Mouse (Mus musculus) heart, embryonic 13.5 days (tissue): ENCODE measurements around the gene Itgb3bp. TPM values are rescaled to one million over a fixed set of nuclear protein-coding genes. Genes with fewer than 3 reads are reported as not detected.

ENCODE experiments used
- ATAC-seq: fragments of 200-750 bp; cut with Nextera tagmentation; 2 replicates; pipeline ENCODE4 v1.8.0; 2017; ENCODE audit warnings: moderate TSS enrichment; ENCODE audit not compliant: insufficient number of reproducible peaks, low FRiP score, low TSS enrichment; ENCODE audit errors: extremely low read depth
- H3K27ac ChIP-seq: fragments of 300-500 bp; sonication (generic); replicated peaks from 2 replicates; pipeline ENCODE4 v1.5.1; 2015; ENCODE audit warnings: moderate library complexity, mild to moderate bottlenecking, inconsistent platforms
- H3K27me3 ChIP-seq: fragments of 300-500 bp; sonication (generic); replicated peaks from 2 replicates; pipeline ENCODE4 v1.6.1; 2015; ENCODE audit warnings: mild to moderate bottlenecking, inconsistent platforms
- H3K36me3 ChIP-seq: fragments of 300-500 bp; sonication (generic); 2 replicates; pipeline ENCODE4 v1.6.1; 2015; ENCODE audit warnings: mild to moderate bottlenecking, inconsistent platforms
- H3K4me1 ChIP-seq: fragments of 300-500 bp; sonication (generic); 2 replicates; pipeline ENCODE4 v1.6.1; 2015; ENCODE audit warnings: inconsistent platforms
- H3K4me2 ChIP-seq: fragments of 300-500 bp; sonication (generic); 2 replicates; pipeline ENCODE4 v1.6.1; 2015; ENCODE audit warnings: inconsistent platforms, mild to moderate bottlenecking, moderate library complexity
- H3K4me3 ChIP-seq: fragments of 300-500 bp; sonication (generic); 2 replicates; pipeline ENCODE4 v1.5.1; 2015; ENCODE audit warnings: moderate library complexity, mild to moderate bottlenecking, inconsistent platforms
- H3K9ac ChIP-seq: fragments of 300-500 bp; sonication (generic); 2 replicates; pipeline ENCODE4 v1.6.1; 2015; ENCODE audit warnings: inconsistent platforms, mild to moderate bottlenecking, moderate library complexity
- H3K9me3 ChIP-seq: fragments of 300-500 bp; sonication (generic); 2 replicates; pipeline ENCODE4 v1.6.1; 2016; ENCODE audit warnings: inconsistent platforms
- WGBS: fragments of 180-500 bp; shearing (Covaris S2); methylation state at CpG from one replicate; pipeline ENCODE4 v1.1.7; 2015; ENCODE audit warnings: mixed read lengths; 5-methylcytosine and 5-hydroxymethylcytosine counted together
- polyA plus RNA-seq: library from polyadenylated mRNA; unstranded; fragments of >200 nt; fragmentation: Nextera tagmentation; extraction: Ambion mirVana; gene quantifications from 2 replicates; pipeline ENCODE4 v1.2.1, GENCODE M21; 2015

The Itgb3bp gene
- polyA plus RNA-seq, 1 experiment from 2014 or later, result 33.2 TPM

- Histone ChIP-seq H3K9ac (peak overlapping the region; percentile 89; the same call in 1 of the 2 replicates), H3K27ac (no peak overlapping the region), H3K4me3 (peak overlapping the region; percentile 67), H3K9me3 (no peaks in the 10 kb centered on the region), H3K4me2 (peak overlapping the region; percentile 85), H3K36me3 (0 out of 2 replicates have a peak, but pooled peaks cover 3% of the 10 kb centered on the region), H3K4me1 (peaks cover 11% of the 10 kb centered on the region), H3K27me3 (no peaks in the 10 kb centered on the region)
- WGBS, result 58% methylated on average over 4 of the region's 4 CpGs
- ATAC-seq, result no peak
Measured at GRCm38 (mm10) chr4:99828337-99828736, 101.3 kb downstream of the Itgb3bp start.

DNA sequence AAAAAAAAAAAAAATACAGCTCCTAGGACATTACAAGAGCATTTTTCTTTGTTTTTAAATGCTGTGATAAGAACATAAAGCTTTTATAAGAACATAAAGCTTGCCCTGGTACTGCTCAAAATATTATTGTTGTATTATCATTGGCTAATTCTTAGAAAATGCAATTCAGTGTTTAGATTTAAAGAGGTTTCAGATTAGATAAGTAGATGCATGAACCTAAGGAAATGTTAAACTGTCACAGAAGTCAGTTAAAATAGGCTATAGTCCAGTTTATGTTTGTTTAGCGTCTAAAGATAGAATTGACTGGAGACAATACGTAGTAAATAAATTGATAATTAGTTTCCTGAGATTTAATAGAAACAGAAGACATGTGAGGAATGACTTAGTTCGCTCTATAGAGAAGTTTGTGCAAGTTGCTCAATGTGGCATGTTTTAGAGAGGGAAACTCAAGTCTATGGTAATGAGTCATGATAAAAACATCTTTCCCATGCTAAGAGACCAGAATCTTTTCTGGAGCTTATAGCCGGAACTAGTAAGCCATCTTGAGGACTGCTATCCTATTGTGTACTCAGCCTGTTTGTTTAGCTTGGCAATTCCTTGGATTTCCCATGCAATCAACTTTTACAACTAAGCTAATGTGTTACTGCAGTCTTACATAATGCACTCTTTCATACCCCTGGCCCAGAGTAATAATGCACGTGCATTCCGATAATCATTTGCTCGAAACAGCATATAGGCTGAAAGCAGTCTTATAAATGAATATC lies 112.7 kb downstream of the Itgb3bp start:
- Histone ChIP-seq H3K4me2 (no peak overlapping the region), H3K9ac (no peak overlapping the region), H3K36me3 (no peaks in the 10 kb centered on the region), H3K9me3 (no peaks in the 10 kb centered on the region), H3K4me1 (no peaks in the 10 kb centered on the region), H3K4me3 (no peak overlapping the region), H3K27ac (no peak overlapping the region), H3K27me3 (no peaks in the 10 kb centered on the region)
- 81% methylated on average over 7 of the region's 7 CpGs for WGBS
- ATAC-seq, result no peak

DNA sequence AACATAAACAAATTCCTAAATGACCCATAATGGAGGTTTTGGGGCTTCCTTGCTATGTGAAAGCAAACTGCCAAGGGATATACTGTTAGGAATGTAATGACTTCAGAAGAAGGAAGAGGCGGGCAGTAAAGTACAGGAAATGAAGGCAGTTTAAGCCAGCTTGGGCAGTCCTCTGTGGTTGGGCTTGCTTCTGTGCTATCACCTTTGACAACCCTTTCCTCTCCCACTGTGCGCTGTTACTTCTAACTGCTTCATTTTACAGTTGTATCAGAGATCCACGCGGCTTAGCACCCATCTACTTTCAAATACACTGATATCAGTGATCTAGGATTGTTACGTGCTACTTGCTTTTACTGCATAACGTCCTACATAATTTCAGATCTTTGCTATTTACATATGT lies 137.2 kb downstream of the Itgb3bp start:
- Histone ChIP-seq H3K4me3 (no peak overlapping the region), H3K9me3 (no peaks in the 10 kb centered on the region), H3K27ac (no peak overlapping the region), H3K4me2 (no peak overlapping the region), H3K27me3 (no peaks in the 10 kb centered on the region), H3K36me3 (peaks cover 25% of the 10 kb centered on the region), H3K4me1 (no peaks in the 10 kb centered on the region), H3K9ac (no peak overlapping the region)
- 81% methylated on average over 6 of the region's 6 CpGs for WGBS
- ATAC-seq, result no peak

DNA sequence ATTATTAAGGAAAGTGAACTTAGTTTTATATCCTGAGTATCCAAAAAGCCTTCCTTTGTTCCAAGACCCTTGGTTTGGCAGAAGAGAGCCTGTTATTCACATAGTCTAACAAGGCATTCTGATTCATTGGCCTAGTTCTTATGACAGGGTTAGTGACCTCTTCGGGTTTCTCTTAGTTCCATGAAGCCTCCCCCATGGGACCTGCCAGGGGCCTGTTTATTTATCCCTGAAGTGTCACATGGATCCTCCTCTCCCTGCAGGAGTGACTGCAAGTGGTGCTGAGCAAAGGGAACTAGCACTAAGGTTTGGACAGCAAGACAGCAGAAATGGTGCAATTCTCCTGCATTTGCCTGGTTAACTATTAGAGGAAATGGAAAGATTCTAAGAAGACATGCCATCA lies 156.6 kb downstream of the Itgb3bp start:
- Histone ChIP-seq H3K4me3 (no peak overlapping the region), H3K36me3 (no peaks in the 10 kb centered on the region), H3K4me1 (no peaks in the 10 kb centered on the region), H3K27ac (no peak overlapping the region), H3K9ac (no peak overlapping the region), H3K27me3 (no peaks in the 10 kb centered on the region), H3K9me3 (no peaks in the 10 kb centered on the region), H3K4me2 (no peak overlapping the region)
- 48% methylated on average over 1 of the region's 1 CpGs for WGBS
- ATAC-seq, result no peak

DNA sequence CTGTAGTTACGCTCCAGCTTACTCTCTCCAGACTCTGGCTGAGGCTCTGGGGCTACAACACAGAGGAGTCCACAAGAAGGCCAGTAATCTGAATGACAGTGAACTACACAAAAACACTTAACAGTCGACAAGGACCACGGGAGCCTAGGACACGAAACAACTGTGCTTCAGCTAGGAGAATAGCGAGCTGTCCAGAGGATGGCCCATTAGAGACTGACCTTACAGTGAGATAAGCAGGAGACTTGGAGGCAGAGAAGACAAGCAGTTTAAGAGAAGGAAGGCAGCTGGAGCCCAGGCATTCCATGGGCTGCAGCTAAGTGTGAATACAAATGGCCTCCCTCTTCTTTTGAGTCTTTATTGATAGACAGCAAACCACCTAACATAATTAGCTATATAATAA lies 159.1 kb downstream of the Itgb3bp start:
- Histone ChIP-seq H3K4me3 (no peak overlapping the region), H3K4me1 (no peaks in the 10 kb centered on the region), H3K27ac (no peak overlapping the region), H3K9ac (no peak overlapping the region), H3K4me2 (no peak overlapping the region), H3K36me3 (no peaks in the 10 kb centered on the region), H3K27me3 (no peaks in the 10 kb centered on the region), H3K9me3 (no peaks in the 10 kb centered on the region)
- WGBS, result 66% methylated on average over 5 of the region's 5 CpGs
- no peak for ATAC-seq

GRCm38 (mm10) chr4:99766753-99767152 lies 162.9 kb downstream of the Itgb3bp start:
- no peak for ATAC-seq
- Histone ChIP-seq H3K9ac (no peak overlapping the region), H3K9me3 (no peaks in the 10 kb centered on the region), H3K4me2 (no peak overlapping the region), H3K4me3 (no peak overlapping the region), H3K27me3 (no peaks in the 10 kb centered on the region), H3K27ac (no peak overlapping the region), H3K4me1 (no peaks in the 10 kb centered on the region), H3K36me3 (no peaks in the 10 kb centered on the region)
- WGBS, result 31% methylated on average over 1 of the region's 1 CpGs

- H3K4me2 ChIP-seq, result no peak overlapping the region
- H3K4me1 ChIP-seq, result no peaks in the 10 kb centered on the region
- H3K27ac ChIP-seq, result no peak overlapping the region
- no peaks in the 10 kb centered on the region for H3K36me3 ChIP-seq
- no peak for ATAC-seq
- no peaks in the 10 kb centered on the region for H3K9me3 ChIP-seq
- WGBS, result 74% methylated on average over 5 of the region's 5 CpGs
- no peak overlapping the region for H3K9ac ChIP-seq
- no peak overlapping the region for H3K4me3 ChIP-seq
- no peaks in the 10 kb centered on the region for H3K27me3 ChIP-seq
Measured at GRCm38 (mm10) chr4:99766303-99766702, 163.3 kb downstream of the Itgb3bp start.

GRCm38 (mm10) chr4:99752426-99752825 lies 177.2 kb downstream of the Itgb3bp start:
- no peak for ATAC-seq
- Histone ChIP-seq H3K9ac (no peak overlapping the region), H3K4me1 (no peaks in the 10 kb centered on the region), H3K4me2 (no peak overlapping the region), H3K27me3 (no peaks in the 10 kb centered on the region), H3K36me3 (peaks cover 31% of the 10 kb centered on the region), H3K9me3 (no peaks in the 10 kb centered on the region), H3K27ac (no peak overlapping the region), H3K4me3 (no peak overlapping the region)
- 74% methylated on average over 5 of the region's 5 CpGs for WGBS

GRCm38 (mm10) chr4:99739836-99740235 lies 189.8 kb downstream of the Itgb3bp start:
- WGBS, result 70% methylated on average over 7 of the region's 7 CpGs
- no peak overlapping the region for H3K4me3 ChIP-seq
- H3K9ac ChIP-seq, result no peak overlapping the region
- no peak overlapping the region for H3K27ac ChIP-seq
- ATAC-seq, result no peak
- H3K9me3 ChIP-seq, result no peaks in the 10 kb centered on the region
- no peaks in the 10 kb centered on the region for H3K27me3 ChIP-seq
- peaks cover 4% of the 10 kb centered on the region; the same call in 1 of the 2 replicates for H3K36me3 ChIP-seq
- no peaks in the 10 kb centered on the region for H3K4me1 ChIP-seq
- H3K4me2 ChIP-seq, result no peak overlapping the region

GRCm38 (mm10) chr4:99725914-99726451 lies 203.6 kb downstream of the Itgb3bp start:
- no peak for ATAC-seq
- no peak overlapping the region for H3K27ac ChIP-seq
- H3K4me2 ChIP-seq, result no peak overlapping the region
- no peak overlapping the region for H3K4me3 ChIP-seq
- H3K4me1 ChIP-seq, result no peaks in the 10 kb centered on the region
- peaks cover 14% of the 10 kb centered on the region for H3K9me3 ChIP-seq
- H3K27me3 ChIP-seq, result no peaks in the 10 kb centered on the region
- 87% methylated on average over 8 of the region's 8 CpGs for WGBS
- H3K36me3 ChIP-seq, result peaks cover 56% of the 10 kb centered on the region
- H3K9ac ChIP-seq, result no peak overlapping the region

DNA sequence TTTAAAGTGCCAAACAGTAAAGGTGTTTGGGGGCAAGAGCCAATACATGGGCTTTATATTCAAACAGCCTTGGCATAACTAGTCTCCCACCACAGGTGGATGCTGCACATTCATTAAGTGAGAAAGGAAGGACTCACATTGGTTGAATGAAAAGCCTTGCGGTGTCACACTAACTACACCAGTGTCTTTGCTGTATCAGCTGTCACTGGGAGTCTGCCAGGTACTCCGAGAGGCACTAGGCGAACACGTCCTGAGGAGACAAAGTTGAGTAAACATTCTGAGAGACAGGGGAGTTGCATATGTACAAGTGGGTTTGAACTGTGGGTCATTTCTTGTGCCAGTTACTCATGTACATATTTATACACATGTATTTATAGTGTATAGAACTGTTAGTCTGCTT lies 205.3 kb downstream of the Itgb3bp start:
- 70% methylated on average over 4 of the region's 4 CpGs for WGBS
- no peaks in the 10 kb centered on the region for H3K4me1 ChIP-seq
- no peak overlapping the region for H3K4me2 ChIP-seq
- ATAC-seq, result no peak
- H3K27me3 ChIP-seq, result no peaks in the 10 kb centered on the region
- H3K27ac ChIP-seq, result no peak overlapping the region
- no peaks in the 10 kb centered on the region for H3K9me3 ChIP-seq
- no peak overlapping the region for H3K4me3 ChIP-seq
- H3K9ac ChIP-seq, result no peak overlapping the region
- H3K36me3 ChIP-seq, result peaks cover 53% of the 10 kb centered on the region

GRCm38 (mm10) chr4:99717905-99718304 lies 211.7 kb downstream of the Itgb3bp start:
- Histone ChIP-seq H3K27ac (no peak overlapping the region), H3K9me3 (no peaks in the 10 kb centered on the region), H3K36me3 (peaks cover 24% of the 10 kb centered on the region), H3K9ac (no peak overlapping the region), H3K4me1 (peaks cover 12% of the 10 kb centered on the region; the same call in 1 of the 2 replicates), H3K4me3 (no peak overlapping the region), H3K27me3 (no peaks in the 10 kb centered on the region), H3K4me2 (no peak overlapping the region)
- no peak for ATAC-seq
- 59% methylated on average over 4 of the region's 4 CpGs for WGBS
